Mouse (Mus musculus) skeletal muscle tissue, adult 2 months (tissue): ENCODE measurements around the gene Cep19.

ENCODE experiments used
- DNase-seq: peaks from one replicate; pipeline ENCODE4 v3.0.0-alpha.2; 2012; ENCODE audit warnings: low read depth, low spot score

Gene Cep19

GRCm38 (mm10) chr16:32144592-32144991 lies 45.0 kb downstream of the Cep19 start:
- DNase-seq = no peak

GRCm38 (mm10) chr16:32147589-32148207 lies 48.1 kb downstream of the Cep19 start:
- DNase-seq = no peak

GRCm38 (mm10) chr16:32153976-32154375 lies 54.4 kb downstream of the Cep19 start:
- DNase-seq = no peak

GRCm38 (mm10) chr16:32154437-32154836 lies 54.8 kb downstream of the Cep19 start:
- no peak for DNase-seq

- no peak for DNase-seq
Observed at GRCm38 (mm10) chr16:32156719-32157118, 57.1 kb downstream of the Cep19 start.

GRCm38 (mm10) chr16:32157369-32157768 lies 57.8 kb downstream of the Cep19 start:
- DNase-seq = no peak
